Mouse (Mus musculus) kidney, embryonic 15.5 days (tissue): ENCODE results near the gene Stat5b. TPM values are rescaled to one million over a fixed set of nuclear protein-coding genes. Genes with fewer than 3 reads are reported as not detected.
A peak's percentile ranks its signal among the peaks of the same experiment; 100 is the strongest.

Source experiments
- ATAC-seq: fragments of 200-750 bp; cut with Nextera tagmentation; replicated peaks from 2 replicates; pipeline ENCODE4 v1.8.0; 2017; ENCODE audit warnings: moderate TSS enrichment; ENCODE audit not compliant: low FRiP score
- H3K27ac ChIP-seq: fragments of 300-500 bp; sonication (generic); 2 replicates; pipeline ENCODE4 v1.5.1; 2015; ENCODE audit warnings: mild to moderate bottlenecking, inconsistent platforms
- H3K27me3 ChIP-seq: fragments of 300-500 bp; sonication (generic); 2 replicates; pipeline ENCODE4 v1.6.1; 2015; ENCODE audit warnings: inconsistent platforms
- H3K36me3 ChIP-seq: fragments of 300-500 bp; sonication (generic); 2 replicates; pipeline ENCODE4 v1.6.1; 2015; ENCODE audit warnings: inconsistent platforms
- H3K4me1 ChIP-seq: fragments of 300-500 bp; sonication (generic); 2 replicates; pipeline ENCODE4 v1.6.1; 2015; ENCODE audit warnings: inconsistent platforms
- H3K4me2 ChIP-seq: fragments of 300-500 bp; sonication (generic); 2 replicates; pipeline ENCODE4 v1.6.1; 2015; ENCODE audit warnings: moderate library complexity, mild to moderate bottlenecking, inconsistent platforms
- H3K4me3 ChIP-seq: fragments of 300-500 bp; sonication (generic); replicated peaks from 2 replicates; pipeline ENCODE4 v1.5.1; 2015; ENCODE audit warnings: mild to moderate bottlenecking, inconsistent platforms
- H3K9ac ChIP-seq: fragments of 300-500 bp; sonication (generic); 2 replicates; pipeline ENCODE4 v1.6.1; 2015; ENCODE audit warnings: mild to moderate bottlenecking, inconsistent platforms
- H3K9me3 ChIP-seq: fragments of 300-500 bp; sonication (generic); replicated peaks from 2 replicates; pipeline ENCODE4 v1.6.1; 2016; ENCODE audit warnings: inconsistent platforms
- WGBS: fragments of 180-500 bp; shearing (Covaris S2); methylation state at CpG from one replicate; pipeline ENCODE4 v1.1.7; 2015; ENCODE audit warnings: mixed read lengths; 5-methylcytosine and 5-hydroxymethylcytosine counted together
- polyA plus RNA-seq: library from polyadenylated mRNA; unstranded; fragments of >200 nt; fragmentation: Nextera tagmentation; extraction: Ambion mirVana; gene quantifications from 2 replicates; pipeline ENCODE4 v1.2.1, GENCODE M21; 2015

Stat5b gene
- polyA plus RNA-seq, 1 experiment from 2014 or later: 19.6 TPM

DNA sequence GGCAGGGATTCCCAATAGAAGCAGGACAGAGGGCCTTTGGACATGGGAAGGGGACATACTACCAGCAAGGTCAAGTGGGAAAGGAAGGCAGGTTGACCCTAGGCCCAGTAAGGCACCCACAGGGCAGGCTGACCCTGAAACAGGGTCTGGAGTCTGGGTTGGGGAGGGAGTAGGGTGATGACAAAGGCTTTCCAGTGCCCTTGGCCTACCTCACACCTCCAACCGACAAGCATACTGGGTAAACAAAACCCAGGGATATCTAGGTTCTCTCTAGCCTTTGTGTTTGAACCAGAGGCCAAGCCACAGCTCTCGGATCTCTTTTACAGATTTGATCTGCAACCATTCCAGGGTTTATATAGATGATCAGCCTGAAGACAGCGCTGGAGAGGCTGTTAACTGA, 37.2 kb upstream of the Stat5b start:
- H3K9ac ChIP-seq: no peak overlapping the region
- WGBS: 81% methylated on average over 3 of the region's 3 CpGs
- no peak overlapping the region for H3K27ac ChIP-seq
- peaks cover 46% of the 10 kb centered on the region for H3K36me3 ChIP-seq
- no peak for ATAC-seq
- H3K4me1 ChIP-seq: no peaks in the 10 kb centered on the region
- H3K4me2 ChIP-seq: no peak overlapping the region
- no peak overlapping the region for H3K4me3 ChIP-seq
- no peaks in the 10 kb centered on the region for H3K27me3 ChIP-seq
- no peaks in the 10 kb centered on the region for H3K9me3 ChIP-seq

- H3K4me1 ChIP-seq: no peaks in the 10 kb centered on the region
- ATAC-seq: no peak
- H3K9me3 ChIP-seq: no peaks in the 10 kb centered on the region
- no peak overlapping the region for H3K9ac ChIP-seq
- WGBS: 86% methylated on average over 4 of the region's 4 CpGs
- H3K4me3 ChIP-seq: no peak overlapping the region
- H3K36me3 ChIP-seq: peaks cover 41% of the 10 kb centered on the region
- no peak overlapping the region for H3K4me2 ChIP-seq
- H3K27ac ChIP-seq: no peak overlapping the region
- no peaks in the 10 kb centered on the region for H3K27me3 ChIP-seq
Measured at GRCm38 (mm10) chr11:100887236-100887635, 36.7 kb upstream of the Stat5b start.

GRCm38 (mm10) chr11:100886188-100886740, 35.7 kb upstream of the Stat5b start:
- Histone ChIP-seq H3K9ac (no peak overlapping the region), H3K4me1 (no peaks in the 10 kb centered on the region), H3K4me2 (no peak overlapping the region), H3K4me3 (no peak overlapping the region), H3K27ac (no peak overlapping the region), H3K36me3 (peaks cover 37% of the 10 kb centered on the region), H3K27me3 (no peaks in the 10 kb centered on the region), H3K9me3 (no peaks in the 10 kb centered on the region)
- 52% methylated on average over 8 of the region's 8 CpGs for WGBS
- ATAC-seq: peak; percentile 40; the same call in 1 of the 2 replicates

DNA sequence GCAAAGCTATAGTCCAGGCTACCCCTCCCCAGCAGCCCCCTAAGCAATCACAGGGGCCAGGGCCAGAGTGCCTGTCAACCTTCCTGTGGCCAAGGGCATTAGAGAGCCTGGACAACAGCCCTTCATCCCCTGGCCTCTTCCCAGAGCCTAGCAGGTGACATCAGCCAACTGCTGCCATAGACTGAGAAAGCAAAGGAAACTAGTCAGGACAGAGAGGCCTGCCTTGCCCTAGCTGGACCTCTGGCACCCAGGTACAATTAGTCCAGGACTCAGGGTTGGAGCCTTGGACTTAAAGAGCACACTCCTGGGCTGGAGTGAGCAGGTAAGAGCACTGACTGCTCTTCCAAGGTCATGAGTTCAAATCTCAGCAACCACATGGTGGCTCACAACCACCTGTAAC, 34.9 kb upstream of the Stat5b start:
- H3K27ac ChIP-seq: no peak overlapping the region
- no peak for ATAC-seq

GRCm38 (mm10) chr11:100883640-100884039, 33.1 kb upstream of the Stat5b start:
- Histone ChIP-seq H3K27me3 (no peaks in the 10 kb centered on the region), H3K9ac (no peak overlapping the region), H3K27ac (no peak overlapping the region), H3K4me1 (no peaks in the 10 kb centered on the region), H3K4me2 (no peak overlapping the region), H3K36me3 (peaks cover 12% of the 10 kb centered on the region), H3K4me3 (no peak overlapping the region), H3K9me3 (no peaks in the 10 kb centered on the region)
- no peak for ATAC-seq
- 94% methylated on average over 10 of the region's 10 CpGs for WGBS

More for the DNA sequence above, 34.9 kb upstream of the Stat5b start:
- no peaks in the 10 kb centered on the region for H3K27me3 ChIP-seq
- H3K9ac ChIP-seq: no peak overlapping the region
- no peaks in the 10 kb centered on the region for H3K4me1 ChIP-seq
- H3K4me3 ChIP-seq: no peak overlapping the region
- no peaks in the 10 kb centered on the region for H3K9me3 ChIP-seq
- peaks cover 29% of the 10 kb centered on the region for H3K36me3 ChIP-seq
- H3K4me2 ChIP-seq: no peak overlapping the region

DNA sequence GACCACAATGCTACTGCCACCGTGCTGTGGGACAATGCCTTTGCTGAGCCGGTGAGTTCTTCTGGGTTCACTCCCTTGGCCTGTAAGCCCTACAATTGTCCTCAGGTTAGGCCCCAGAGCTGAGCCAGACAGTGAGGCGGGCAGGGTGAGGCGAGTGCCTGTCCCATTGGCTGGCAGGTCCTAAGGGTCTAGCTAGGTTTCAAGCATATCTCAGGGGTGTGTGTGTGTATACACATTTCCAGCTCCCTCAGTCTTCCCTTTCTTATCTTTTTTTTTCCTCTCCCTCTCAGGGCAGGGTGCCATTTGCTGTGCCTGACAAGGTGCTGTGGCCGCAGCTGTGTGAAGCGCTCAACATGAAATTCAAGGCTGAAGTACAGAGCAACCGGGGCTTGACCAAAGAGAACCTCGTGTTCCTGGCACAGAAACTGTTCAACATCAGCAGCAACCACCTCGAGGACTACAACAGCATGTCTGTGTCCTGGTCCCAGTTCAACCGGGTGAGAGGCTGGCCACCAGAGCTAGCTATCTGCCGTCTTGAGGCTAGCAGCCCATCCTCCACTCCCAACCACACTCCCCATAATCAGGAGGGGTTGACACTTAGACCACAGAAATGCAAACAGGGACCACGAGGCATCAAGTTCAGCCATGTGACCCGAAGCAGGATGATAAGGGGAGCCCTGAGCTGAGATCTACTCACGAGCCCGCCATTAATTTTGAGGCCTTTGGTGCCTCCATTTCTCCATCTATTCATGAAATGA, 29.0 kb upstream of the Stat5b start:
- Histone ChIP-seq H3K9me3 (no peaks in the 10 kb centered on the region), H3K36me3 (no peaks in the 10 kb centered on the region), H3K27me3 (no peaks in the 10 kb centered on the region), H3K4me1 (0 out of 2 replicates have a peak, but pooled peaks cover 3% of the 10 kb centered on the region), H3K4me2 (no peak overlapping the region), H3K9ac (no peak overlapping the region), H3K27ac (no peak overlapping the region), H3K4me3 (no peak overlapping the region)
- ATAC-seq: no peak
- WGBS: 80% methylated on average over 15 of the region's 15 CpGs

GRCm38 (mm10) chr11:100875761-100876160, 25.2 kb upstream of the Stat5b start:
- no peak for ATAC-seq
- H3K27ac ChIP-seq: no peak overlapping the region
- H3K36me3 ChIP-seq: no peaks in the 10 kb centered on the region
- WGBS: 63% methylated on average over 3 of the region's 3 CpGs
- no peaks in the 10 kb centered on the region for H3K27me3 ChIP-seq
- 0 out of 2 replicates have a peak, but pooled peaks cover 3% of the 10 kb centered on the region for H3K4me1 ChIP-seq
- no peak overlapping the region for H3K9ac ChIP-seq
- H3K9me3 ChIP-seq: no peaks in the 10 kb centered on the region
- H3K4me2 ChIP-seq: no peak overlapping the region
- H3K4me3 ChIP-seq: no peak overlapping the region

GRCm38 (mm10) chr11:100870968-100871350, 20.4 kb upstream of the Stat5b start:
- Histone ChIP-seq H3K27me3 (no peaks in the 10 kb centered on the region), H3K36me3 (no peaks in the 10 kb centered on the region), H3K4me2 (no peak overlapping the region), H3K27ac (no peak overlapping the region), H3K4me3 (no peak overlapping the region), H3K9me3 (no peaks in the 10 kb centered on the region), H3K9ac (no peak overlapping the region), H3K4me1 (0 out of 2 replicates have a peak, but pooled peaks cover 3% of the 10 kb centered on the region)
- no peak for ATAC-seq
- 80% methylated on average over 8 of the region's 8 CpGs for WGBS

DNA sequence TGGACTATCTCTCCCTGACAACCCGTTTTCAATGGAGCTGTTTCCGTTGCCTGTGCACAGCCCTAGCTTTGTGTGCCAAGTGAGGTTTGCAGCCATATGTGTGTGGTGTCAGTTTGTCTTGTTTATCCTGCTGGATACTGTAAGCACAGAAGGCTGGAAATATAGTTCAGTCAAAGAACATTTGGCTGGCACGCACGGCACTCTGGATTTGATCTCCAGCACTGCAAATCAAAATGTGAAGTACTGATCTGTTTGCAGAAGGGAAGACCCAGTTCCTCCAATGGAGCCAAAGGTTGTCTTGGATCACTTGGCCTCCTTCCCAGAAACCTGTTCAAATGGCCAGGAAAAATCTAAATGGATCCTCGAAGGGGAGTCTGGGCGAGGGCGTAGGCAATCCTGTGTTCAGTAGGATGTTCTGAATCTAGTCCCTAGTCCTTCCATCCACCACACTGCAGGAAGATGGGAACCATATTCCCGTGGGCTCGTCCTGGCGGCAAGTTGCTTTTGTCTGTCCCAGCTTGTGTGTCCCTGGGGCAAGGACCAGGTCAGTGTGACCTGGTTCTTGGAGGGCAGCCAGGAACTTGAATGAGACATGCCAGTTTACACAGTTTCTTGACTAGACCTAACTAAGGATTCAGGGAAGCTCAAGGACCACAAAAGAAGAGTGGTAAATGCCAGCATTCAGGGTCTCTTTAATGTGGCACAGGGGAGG, 19.9 kb upstream of the Stat5b start:
- H3K4me1 ChIP-seq: no peaks in the 10 kb centered on the region
- H3K9me3 ChIP-seq: no peaks in the 10 kb centered on the region
- H3K36me3 ChIP-seq: no peaks in the 10 kb centered on the region
- no peaks in the 10 kb centered on the region for H3K27me3 ChIP-seq
- 80% methylated on average over 10 of the region's 10 CpGs for WGBS
- H3K9ac ChIP-seq: no peak overlapping the region
- no peak for ATAC-seq
- no peak overlapping the region for H3K4me2 ChIP-seq
- H3K27ac ChIP-seq: no peak overlapping the region
- H3K4me3 ChIP-seq: no peak overlapping the region

DNA sequence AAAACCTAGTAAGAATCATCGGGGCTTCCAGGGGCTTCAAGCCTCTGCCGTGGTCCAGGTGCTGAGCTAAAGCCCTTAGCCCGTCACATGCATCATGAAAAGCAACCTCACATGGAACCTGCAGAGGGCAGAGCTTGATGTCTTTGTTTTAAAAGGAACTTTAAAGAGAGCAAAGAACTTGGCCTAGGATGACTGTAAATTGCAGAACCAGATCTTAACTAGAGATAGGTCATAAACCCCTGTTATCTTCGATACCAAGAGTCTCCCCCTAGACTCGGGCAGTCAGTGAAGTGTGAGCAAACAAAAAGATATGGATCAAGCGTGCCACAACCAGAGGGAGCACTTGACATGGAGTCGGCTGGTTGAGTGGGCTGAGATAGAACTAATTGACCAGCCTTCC, 15.1 kb upstream of the Stat5b start:
- no peaks in the 10 kb centered on the region for H3K36me3 ChIP-seq
- no peak overlapping the region for H3K9ac ChIP-seq
- WGBS: 78% methylated on average over 7 of the region's 7 CpGs
- peaks cover 4% of the 10 kb centered on the region for H3K4me1 ChIP-seq
- ATAC-seq: no peak
- no peak overlapping the region for H3K4me2 ChIP-seq
- no peak overlapping the region for H3K4me3 ChIP-seq
- H3K27ac ChIP-seq: no peak overlapping the region
- peaks cover 16% of the 10 kb centered on the region for H3K27me3 ChIP-seq
- no peaks in the 10 kb centered on the region for H3K9me3 ChIP-seq

DNA sequence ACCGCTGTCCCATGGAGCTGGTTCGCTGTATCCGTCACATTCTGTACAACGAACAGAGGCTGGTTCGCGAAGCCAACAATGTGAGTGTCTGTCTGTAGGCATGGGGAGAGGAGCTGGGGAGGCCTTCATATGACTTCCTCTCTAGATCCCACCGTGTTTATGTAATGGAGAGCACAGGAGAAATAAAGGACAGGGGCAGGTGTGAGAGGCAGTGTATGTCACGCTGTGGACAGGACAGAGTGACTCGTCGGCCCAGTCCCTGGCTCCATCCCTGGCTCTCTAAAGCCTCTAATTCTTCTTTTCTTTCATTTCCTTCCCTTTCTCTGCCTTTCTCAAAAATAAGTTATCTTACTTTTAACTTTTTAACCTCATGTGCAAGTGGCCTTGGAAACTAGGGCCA, 12.6 kb upstream of the Stat5b start:
- peaks cover 14% of the 10 kb centered on the region for H3K4me1 ChIP-seq
- H3K27me3 ChIP-seq: peaks cover 27% of the 10 kb centered on the region
- no peak overlapping the region for H3K27ac ChIP-seq
- no peaks in the 10 kb centered on the region for H3K9me3 ChIP-seq
- H3K9ac ChIP-seq: no peak overlapping the region
- no peak for ATAC-seq
- no peaks in the 10 kb centered on the region for H3K36me3 ChIP-seq
- WGBS: 88% methylated on average over 10 of the region's 10 CpGs
- H3K4me3 ChIP-seq: no peak overlapping the region
- H3K4me2 ChIP-seq: no peak overlapping the region

DNA sequence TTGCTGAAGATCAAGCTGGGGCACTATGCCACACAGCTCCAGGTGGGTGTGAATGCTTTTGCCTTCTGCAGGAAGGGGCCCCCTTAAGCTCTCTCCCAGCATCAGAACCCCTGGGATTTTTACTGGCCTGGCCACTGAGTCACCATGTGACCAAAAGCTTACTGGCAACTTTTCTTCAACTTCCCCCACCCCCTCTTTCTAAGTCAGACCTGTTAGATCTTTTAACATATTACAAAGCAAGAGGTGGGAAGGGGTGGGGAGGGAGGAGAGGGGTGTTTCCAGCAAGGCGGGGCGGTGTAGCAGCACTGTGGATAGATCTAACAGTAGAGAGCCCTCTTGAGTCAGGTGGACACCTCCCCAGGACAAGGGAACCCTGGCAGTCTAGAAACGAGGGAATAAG, 11.3 kb upstream of the Stat5b start:
- ATAC-seq: no peak
- H3K9ac ChIP-seq: no peak overlapping the region

More for the DNA sequence above, 11.3 kb upstream of the Stat5b start:
- H3K4me1 ChIP-seq: peaks cover 14% of the 10 kb centered on the region
- no peak overlapping the region for H3K4me2 ChIP-seq
- H3K27me3 ChIP-seq: peaks cover 30% of the 10 kb centered on the region
- H3K27ac ChIP-seq: no peak overlapping the region
- H3K36me3 ChIP-seq: no peaks in the 10 kb centered on the region
- 34% methylated on average over 3 of the region's 3 CpGs for WGBS
- H3K9me3 ChIP-seq: no peaks in the 10 kb centered on the region
- H3K4me3 ChIP-seq: no peak overlapping the region
